Comparison of ENCODE assay signal across 9 mouse cellular contexts in genomic region chr7:34132355-34133079, GRCm38 (mm10). TPM values are rescaled to one million over a fixed set of nuclear protein-coding genes. Genes with fewer than 3 reads are reported as not detected.
DNase-seq lines count a peak whose midpoint lies in the region; ATAC-seq and TF ChIP-seq lines count a peak whose summit lies in the region.
"Had no signal": no experiment of that assay in that cellular context is flagged by ENCODE, and none has a peak within 500 bp of the region (broad histone marks: within the 10 kb centered on the region; RNA-seq: fewer than 3 reads in every experiment).

No protein-coding gene starts in this region.

- 4% methylated on average over 48 of the region's 116 CpGs for WGBS in lung, postnatal 0 days
- WGBS in stomach, embryonic 15.5 days = under 1% methylated on average over 98 of the region's 116 CpGs

- TF ChIP-seq EP300 in lung, postnatal 0 days (IDR thresholded peaks at IDR 0.05) = no peak

- H3K9me3 ChIP-seq in lung, postnatal 0 days (ENCODE audit: low read length) = no peaks in the 10 kb centered on the region
- no peaks in the 10 kb centered on the region for H3K9me3 ChIP-seq in stomach, embryonic 15.5 days

- TF ChIP-seq CTCF in lung, postnatal 0 days (IDR thresholded peaks at IDR 0.05) = no peak

- H3K27me3 ChIP-seq in lung, postnatal 0 days (replicated peaks; ENCODE audit: insufficient read depth, low read length) = no peaks in the 10 kb centered on the region
- H3K27me3 ChIP-seq in stomach, embryonic 15.5 days (replicated peaks) = no peaks in the 10 kb centered on the region

- peak overlapping the region; percentile 71 for H3K4me2 ChIP-seq in lung, postnatal 0 days (replicated peaks; ENCODE audit: low read depth, low read length)
- H3K4me2 ChIP-seq in stomach, embryonic 15.5 days = peak overlapping the region; percentile 70

- H3K9ac ChIP-seq in lung, postnatal 0 days (replicated peaks; ENCODE audit: low read depth) = peak overlapping the region; percentile 78
- peak overlapping the region; percentile 87 for H3K9ac ChIP-seq in stomach, embryonic 15.5 days

- H3K36me3 ChIP-seq in lung, postnatal 0 days (ENCODE audit: insufficient read depth, low read length) = no peaks in the 10 kb centered on the region
- peaks cover 2% of the 10 kb centered on the region; the same call in 1 of the 2 replicates for H3K36me3 ChIP-seq in stomach, embryonic 15.5 days

- H3K4me1 ChIP-seq in lung, postnatal 0 days (ENCODE audit: insufficient read depth, low read depth, low read length) = peaks cover 6% of the 10 kb centered on the region; the same call in 1 of the 2 replicates
- peaks cover 21% of the 10 kb centered on the region; the same call in 1 of the 2 replicates for H3K4me1 ChIP-seq in stomach, embryonic 15.5 days

- ATAC-seq in lung, postnatal 0 days = peak; percentile 74
- ATAC-seq in stomach, embryonic 15.5 days (ENCODE audit: insufficient read depth, low FRiP score, low read depth) = peak; percentile 52; the same call in 1 of the 2 replicates
- ATAC-seq in cerebellum, adult (ENCODE audit: insufficient number of reproducible peaks, low FRiP score, low TSS enrichment) = no peak

- peak overlapping the region; percentile 75 for H3K4me3 ChIP-seq in lung, postnatal 0 days (ENCODE audit: low read depth, low read length)
- peak overlapping the region; percentile 84 for H3K4me3 ChIP-seq in stomach, embryonic 15.5 days (replicated peaks)

- peak; percentile 45 for DNase-seq in gastrocnemius, postnatal 10 days
- DNase-seq in gastrocnemius, adult 18-20 months (ENCODE audit: low spot score) = no peak
- DNase-seq in adrenal gland, adult 2 months = peak; percentile 63
- DNase-seq in forelimb bud, embryonic 11.5 days (ENCODE audit: low read depth, low spot score) = peak; percentile 56
- peak; percentile 11 for DNase-seq in kidney, adult 11 months
- DNase-seq in lung, postnatal 0 days (ENCODE audit: low spot score) = peak; percentile 48

- H3K27ac ChIP-seq in lung, postnatal 0 days (ENCODE audit: low read length) = peak overlapping the region; percentile 94
- peak overlapping the region; percentile 83 for H3K27ac ChIP-seq in stomach, embryonic 15.5 days

RNA-seq across cellular contexts. Expression of gene Wtip, which starts 0.6 kb away (rescaled TPM):
- total RNA-seq in gastrocnemius, postnatal 10 days (2021) = 10 to 100 TPM; 10.5 to 15.2 TPM
- 1 to 10 TPM; 2.7 to 4.1 TPM for total RNA-seq in gastrocnemius, adult 18-20 months (2021)
- 10 to 100 TPM; 13.6 to 32.2 TPM for total RNA-seq in adrenal gland, adult 2 months (2021)
- polyA plus RNA-seq in adrenal gland, adult 2 months (2012; rRNA removed) = 33.7 and 49.8 TPM in 2 replicates
- 7.9 and 8.5 TPM in 2 replicates for polyA plus RNA-seq in lung, postnatal 0 days (2015; fragmentation: Nextera tagmentation; extraction: Ambion mirVana)
- 6.8 and 7.2 TPM in 2 replicates for polyA plus RNA-seq in stomach, embryonic 15.5 days (2015; fragmentation: Nextera tagmentation; extraction: Ambion mirVana)

RNA-seq across cellular contexts. Expression of gene Uba2, which starts 36.9 kb away (rescaled TPM):
- total RNA-seq in gastrocnemius, postnatal 10 days (2021) = 10 to 100 TPM; 47.2 to 55.3 TPM
- 10 to 100 TPM; 32.8 to 37.1 TPM for total RNA-seq in gastrocnemius, adult 18-20 months (2021)
- 10 to 100 TPM; 63.5 to 75.7 TPM for total RNA-seq in adrenal gland, adult 2 months (2021)
- polyA plus RNA-seq in adrenal gland, adult 2 months (2012; rRNA removed) = 22.5 and 25.2 TPM in 2 replicates
- 82.8 and 91.2 TPM in 2 replicates for polyA plus RNA-seq in lung, postnatal 0 days (2015; fragmentation: Nextera tagmentation; extraction: Ambion mirVana)
- 175 and 181 TPM in 2 replicates for polyA plus RNA-seq in stomach, embryonic 15.5 days (2015; fragmentation: Nextera tagmentation; extraction: Ambion mirVana)

RNA-seq across cellular contexts. Expression of gene Scgb1b30, which starts 37.3 kb away (rescaled TPM):
- total RNA-seq in gastrocnemius, postnatal 10 days (2021) = not detected
- total RNA-seq in gastrocnemius, adult 18-20 months (2021) = not detected
- total RNA-seq in adrenal gland, adult 2 months (2021) = not detected
- not detected in 2 replicates for polyA plus RNA-seq in adrenal gland, adult 2 months (2012; rRNA removed)
- polyA plus RNA-seq in lung, postnatal 0 days (2015; fragmentation: Nextera tagmentation; extraction: Ambion mirVana) = not detected in 2 replicates
- polyA plus RNA-seq in stomach, embryonic 15.5 days (2015; fragmentation: Nextera tagmentation; extraction: Ambion mirVana) = not detected in 2 replicates
- total RNA-seq: layer of hippocampus, postnatal 14 days had no signal
